Mouse (Mus musculus): ENCODE results near the gene Kifc3. TPM values are rescaled to one million over a fixed set of nuclear protein-coding genes. Genes with fewer than 3 reads are reported as not detected.

Gene Kifc3
- polyA plus RNA-seq, 1 experiment from 2014 or later = 8.9 TPM

- H3K36me3 ChIP-seq (ENCODE audit: control insufficient read depth, insufficient read depth, low read length) = no peaks in the 10 kb centered on the region
- ATAC-seq (peak; percentile 55; the same call in 1 of the 2 replicates), DNase-seq (ENCODE audit: low spot score) (peak; percentile 64)
- no peaks in the 10 kb centered on the region for H3K4me1 ChIP-seq (ENCODE audit: control insufficient read depth, insufficient read depth, low read length)
- 29% methylated on average over 3 of the region's 3 CpGs for WGBS
- no peaks in the 10 kb centered on the region for H3K27me3 ChIP-seq (replicated peaks; ENCODE audit: control insufficient read depth, insufficient read depth, low read length)
- no peak overlapping the region for H3K4me3 ChIP-seq (ENCODE audit: low read depth, low read length)
- H3K4me2 ChIP-seq (ENCODE audit: low read length) = no peak overlapping the region
- H3K9ac ChIP-seq (ENCODE audit: low read length) = no peak overlapping the region
- no peak overlapping the region for H3K27ac ChIP-seq (ENCODE audit: low read depth, low read length)
- H3K9me3 ChIP-seq (replicated peaks; ENCODE audit: control insufficient read depth, low read length) = no peaks in the 10 kb centered on the region
Measured at GRCm38 (mm10) chr8:95157145-95157544, 45.5 kb downstream of the Kifc3 start.

- Histone ChIP-seq H3K4me1 (ENCODE audit: control insufficient read depth, insufficient read depth, low read length) (no peaks in the 10 kb centered on the region), H3K9ac (ENCODE audit: low read length) (no peak overlapping the region), H3K27me3 (replicated peaks; ENCODE audit: control insufficient read depth, insufficient read depth, low read length) (no peaks in the 10 kb centered on the region), H3K27ac (ENCODE audit: low read depth, low read length) (no peak overlapping the region), H3K4me3 (ENCODE audit: low read depth, low read length) (no peak overlapping the region), H3K4me2 (ENCODE audit: low read length) (no peak overlapping the region), H3K9me3 (replicated peaks; ENCODE audit: control insufficient read depth, low read length) (no peaks in the 10 kb centered on the region), H3K36me3 (ENCODE audit: control insufficient read depth, insufficient read depth, low read length) (no peaks in the 10 kb centered on the region)
- DNase-seq (ENCODE audit: low spot score) (no peak), ATAC-seq (no peak)
- 93% methylated on average over 6 of the region's 6 CpGs for WGBS
Measured at GRCm38 (mm10) chr8:95156108-95156507, 46.5 kb downstream of the Kifc3 start.

- no peak for ATAC-seq
- WGBS = 90% methylated on average over 5 of the region's 5 CpGs
Measured at GRCm38 (mm10) chr8:95155361-95155760, 47.3 kb downstream of the Kifc3 start.

GRCm38 (mm10) chr8:95154654-95155053, 48.0 kb downstream of the Kifc3 start:
- no peaks in the 10 kb centered on the region for H3K9me3 ChIP-seq (replicated peaks; ENCODE audit: control insufficient read depth, low read length)
- no peak overlapping the region for H3K27ac ChIP-seq (ENCODE audit: low read depth, low read length)
- H3K36me3 ChIP-seq (ENCODE audit: control insufficient read depth, insufficient read depth, low read length) = no peaks in the 10 kb centered on the region
- H3K9ac ChIP-seq (ENCODE audit: low read length) = no peak overlapping the region
- no peak overlapping the region for H3K4me3 ChIP-seq (ENCODE audit: low read depth, low read length)
- WGBS = 85% methylated on average over 6 of the region's 6 CpGs
- DNase-seq (ENCODE audit: low spot score) (no peak), ATAC-seq (no peak)
- no peaks in the 10 kb centered on the region for H3K27me3 ChIP-seq (replicated peaks; ENCODE audit: control insufficient read depth, insufficient read depth, low read length)
- no peaks in the 10 kb centered on the region for H3K4me1 ChIP-seq (ENCODE audit: control insufficient read depth, insufficient read depth, low read length)
- H3K4me2 ChIP-seq (ENCODE audit: low read length) = no peak overlapping the region

More at GRCm38 (mm10) chr8:95155361-95155760, 47.3 kb downstream of the Kifc3 start:
- Histone ChIP-seq H3K36me3 (ENCODE audit: control insufficient read depth, insufficient read depth, low read length) (no peaks in the 10 kb centered on the region), H3K9ac (ENCODE audit: low read length) (no peak overlapping the region), H3K9me3 (replicated peaks; ENCODE audit: control insufficient read depth, low read length) (no peaks in the 10 kb centered on the region), H3K4me2 (ENCODE audit: low read length) (no peak overlapping the region), H3K27me3 (replicated peaks; ENCODE audit: control insufficient read depth, insufficient read depth, low read length) (no peaks in the 10 kb centered on the region), H3K4me3 (ENCODE audit: low read depth, low read length) (no peak overlapping the region), H3K4me1 (ENCODE audit: control insufficient read depth, insufficient read depth, low read length) (no peaks in the 10 kb centered on the region), H3K27ac (ENCODE audit: low read depth, low read length) (no peak overlapping the region)
- no peak for DNase-seq (ENCODE audit: low spot score)

GRCm38 (mm10) chr8:95154056-95154455, 48.6 kb downstream of the Kifc3 start:
- Histone ChIP-seq H3K27ac (ENCODE audit: low read depth, low read length) (no peak overlapping the region), H3K4me3 (ENCODE audit: low read depth, low read length) (no peak overlapping the region), H3K36me3 (ENCODE audit: control insufficient read depth, insufficient read depth, low read length) (no peaks in the 10 kb centered on the region), H3K4me2 (ENCODE audit: low read length) (no peak overlapping the region), H3K9ac (ENCODE audit: low read length) (no peak overlapping the region), H3K9me3 (replicated peaks; ENCODE audit: control insufficient read depth, low read length) (no peaks in the 10 kb centered on the region), H3K27me3 (replicated peaks; ENCODE audit: control insufficient read depth, insufficient read depth, low read length) (no peaks in the 10 kb centered on the region), H3K4me1 (ENCODE audit: control insufficient read depth, insufficient read depth, low read length) (no peaks in the 10 kb centered on the region)
- DNase-seq (ENCODE audit: low spot score) (no peak), ATAC-seq (no peak)
- WGBS = 69% methylated on average over 4 of the region's 4 CpGs

GRCm38 (mm10) chr8:95150608-95151007, 52.0 kb downstream of the Kifc3 start:
- no peaks in the 10 kb centered on the region for H3K9me3 ChIP-seq (replicated peaks; ENCODE audit: control insufficient read depth, low read length)
- WGBS = 89% methylated on average over 3 of the region's 3 CpGs
- ATAC-seq (no peak), DNase-seq (ENCODE audit: low spot score) (no peak)
- no peaks in the 10 kb centered on the region for H3K27me3 ChIP-seq (replicated peaks; ENCODE audit: control insufficient read depth, insufficient read depth, low read length)
- no peaks in the 10 kb centered on the region for H3K4me1 ChIP-seq (ENCODE audit: control insufficient read depth, insufficient read depth, low read length)
- H3K27ac ChIP-seq (ENCODE audit: low read depth, low read length) = no peak overlapping the region
- no peak overlapping the region for H3K9ac ChIP-seq (ENCODE audit: low read length)
- H3K4me3 ChIP-seq (ENCODE audit: low read depth, low read length) = no peak overlapping the region
- H3K36me3 ChIP-seq (ENCODE audit: control insufficient read depth, insufficient read depth, low read length) = no peaks in the 10 kb centered on the region
- H3K4me2 ChIP-seq (ENCODE audit: low read length) = no peak overlapping the region

- WGBS = 55% methylated on average over 10 of the region's 10 CpGs
- Histone ChIP-seq H3K9ac (ENCODE audit: low read length) (no peak overlapping the region), H3K4me3 (ENCODE audit: low read depth, low read length) (no peak overlapping the region), H3K27me3 (replicated peaks; ENCODE audit: control insufficient read depth, insufficient read depth, low read length) (no peaks in the 10 kb centered on the region), H3K27ac (ENCODE audit: low read depth, low read length) (no peak overlapping the region), H3K4me2 (ENCODE audit: low read length) (no peak overlapping the region), H3K4me1 (ENCODE audit: control insufficient read depth, insufficient read depth, low read length) (no peaks in the 10 kb centered on the region), H3K36me3 (ENCODE audit: control insufficient read depth, insufficient read depth, low read length) (no peaks in the 10 kb centered on the region), H3K9me3 (replicated peaks; ENCODE audit: control insufficient read depth, low read length) (no peaks in the 10 kb centered on the region)
- no peak for DNase-seq (ENCODE audit: low spot score)
- ATAC-seq = no peak
Measured at GRCm38 (mm10) chr8:95149426-95149825, 53.2 kb downstream of the Kifc3 start.

GRCm38 (mm10) chr8:95146846-95147245, 55.8 kb downstream of the Kifc3 start:
- ATAC-seq (no peak), DNase-seq (ENCODE audit: low spot score) (no peak)
- Histone ChIP-seq H3K4me3 (ENCODE audit: low read depth, low read length) (no peak overlapping the region), H3K9me3 (replicated peaks; ENCODE audit: control insufficient read depth, low read length) (no peaks in the 10 kb centered on the region), H3K36me3 (ENCODE audit: control insufficient read depth, insufficient read depth, low read length) (no peaks in the 10 kb centered on the region), H3K4me1 (ENCODE audit: control insufficient read depth, insufficient read depth, low read length) (peaks cover 11% of the 10 kb centered on the region), H3K27ac (ENCODE audit: low read depth, low read length) (no peak overlapping the region), H3K27me3 (replicated peaks; ENCODE audit: control insufficient read depth, insufficient read depth, low read length) (no peaks in the 10 kb centered on the region), H3K9ac (ENCODE audit: low read length) (no peak overlapping the region), H3K4me2 (ENCODE audit: low read length) (no peak overlapping the region)
- WGBS = 88% methylated on average over 5 of the region's 5 CpGs

- Histone ChIP-seq H3K4me3 (ENCODE audit: low read depth, low read length) (no peak overlapping the region), H3K4me1 (ENCODE audit: control insufficient read depth, insufficient read depth, low read length) (peaks cover 17% of the 10 kb centered on the region), H3K36me3 (ENCODE audit: control insufficient read depth, insufficient read depth, low read length) (no peaks in the 10 kb centered on the region), H3K4me2 (ENCODE audit: low read length) (no peak overlapping the region), H3K27ac (ENCODE audit: low read depth, low read length) (no peak overlapping the region), H3K9ac (ENCODE audit: low read length) (no peak overlapping the region), H3K9me3 (replicated peaks; ENCODE audit: control insufficient read depth, low read length) (no peaks in the 10 kb centered on the region), H3K27me3 (replicated peaks; ENCODE audit: control insufficient read depth, insufficient read depth, low read length) (no peaks in the 10 kb centered on the region)
- WGBS = 69% methylated on average over 2 of the region's 2 CpGs
- ATAC-seq = no peak
- no peak for DNase-seq (ENCODE audit: low spot score)
Measured at GRCm38 (mm10) chr8:95146044-95146745, 56.4 kb downstream of the Kifc3 start.

All from forebrain, embryonic 14.5 days (tissue).